Mouse (Mus musculus) forebrain, embryonic 14.5 days (tissue): Measurements from ENCODE around the gene Kcnq2. TPM values are rescaled to one million over a fixed set of nuclear protein-coding genes. Genes with fewer than 3 reads are reported as not detected.

Experiments used
- ATAC-seq: fragments of 200-750 bp; cut with Nextera tagmentation; 2 replicates; pipeline ENCODE4 v1.8.0; 2017; ENCODE audit warnings: mild to moderate bottlenecking, moderate library complexity
- DNase-seq: peaks from one replicate; pipeline ENCODE4 v3.0.0-alpha.2; 2015; ENCODE audit warnings: low spot score
- H3K27ac ChIP-seq: fragments of 300-500 bp; sonication (generic); 2 replicates; pipeline ENCODE4 v1.5.1; 2014; ENCODE audit warnings: low read depth, mild to moderate bottlenecking, control low read depth, low read length, moderate library complexity
- H3K27me3 ChIP-seq: fragments of 300-500 bp; sonication (generic); replicated peaks from 2 replicates; pipeline ENCODE4 v1.6.1; 2014; ENCODE audit warnings: low read length, control low read depth, mixed read lengths; ENCODE audit not compliant: control insufficient read depth, insufficient read depth
- H3K36me3 ChIP-seq: fragments of 300-500 bp; sonication (generic); 2 replicates; pipeline ENCODE4 v1.6.1; 2014; ENCODE audit warnings: low read length, control low read depth; ENCODE audit not compliant: control insufficient read depth, insufficient read depth
- H3K4me1 ChIP-seq: fragments of 300-500 bp; sonication (generic); 2 replicates; pipeline ENCODE4 v1.6.1; 2014; ENCODE audit warnings: antibody characterized with exemption, low read length, control low read depth; ENCODE audit not compliant: control insufficient read depth, insufficient read depth
- H3K4me2 ChIP-seq: fragments of 300-500 bp; sonication (generic); 2 replicates; pipeline ENCODE4 v1.6.1; 2014; ENCODE audit warnings: mild to moderate bottlenecking, control low read depth, low read length
- H3K4me3 ChIP-seq: fragments of 300-500 bp; sonication (generic); 2 replicates; pipeline ENCODE4 v1.5.1; 2014; ENCODE audit warnings: low read depth, low read length, control low read depth
- H3K9ac ChIP-seq: fragments of 300-500 bp; sonication (generic); 2 replicates; pipeline ENCODE4 v1.6.1; 2014; ENCODE audit warnings: mild to moderate bottlenecking, low read length, control low read depth, moderate library complexity
- H3K9me3 ChIP-seq: fragments of 300-500 bp; sonication (generic); replicated peaks from 2 replicates; pipeline ENCODE4 v1.6.1; 2016; ENCODE audit warnings: low read length, control low read depth, mixed read lengths; ENCODE audit not compliant: control insufficient read depth
- WGBS: fragments of 180-500 bp; shearing (Covaris S2); extraction: QIAGEN DNeasy Blood & Tissue Kit; methylation state at CpG from one replicate; pipeline ENCODE4 v1.1.7; 2014; 5-methylcytosine and 5-hydroxymethylcytosine counted together
- polyA plus RNA-seq: library from polyadenylated mRNA; unstranded; fragments of >200 nt; fragmentation: Nextera tagmentation; extraction: Ambion mirVana; gene quantifications from 2 replicates; pipeline ENCODE4 v1.2.1, GENCODE M21; 2014

Gene Kcnq2
- polyA plus RNA-seq, 1 experiment from 2014 or later, result 22.8 TPM

GRCm38 (mm10) chr2:181142703-181143135, 7.6 kb upstream of the Kcnq2 start:
- no peak for ATAC-seq
- H3K9ac ChIP-seq, result no peak overlapping the region
- no peak overlapping the region for H3K4me3 ChIP-seq
- no peak overlapping the region for H3K27ac ChIP-seq
- H3K4me2 ChIP-seq, result no peak overlapping the region
- peaks cover 10% of the 10 kb centered on the region; the same call in 1 of the 2 replicates for H3K27me3 ChIP-seq
- no peaks in the 10 kb centered on the region for H3K36me3 ChIP-seq
- H3K4me1 ChIP-seq, result no peaks in the 10 kb centered on the region
- WGBS, result 66% methylated on average over 8 of the region's 8 CpGs
- H3K9me3 ChIP-seq, result no peaks in the 10 kb centered on the region
- no peak for DNase-seq

- 87% methylated on average over 5 of the region's 5 CpGs for WGBS
- Histone ChIP-seq H3K9me3 (no peaks in the 10 kb centered on the region), H3K27ac (no peak overlapping the region), H3K4me3 (no peak overlapping the region), H3K4me2 (no peak overlapping the region), H3K4me1 (no peaks in the 10 kb centered on the region), H3K9ac (no peak overlapping the region), H3K27me3 (peaks cover 22% of the 10 kb centered on the region), H3K36me3 (no peaks in the 10 kb centered on the region)
- ATAC-seq (no peak), DNase-seq (no peak)
Measured at GRCm38 (mm10) chr2:181139641-181140193, 4.6 kb upstream of the Kcnq2 start.

- DNase-seq (no peak), ATAC-seq (no peak)
- H3K4me3 ChIP-seq, result no peak overlapping the region
- H3K4me2 ChIP-seq, result no peak overlapping the region
- 4% methylated on average over 6 of the region's 6 CpGs for WGBS
- no peak overlapping the region for H3K27ac ChIP-seq
- no peaks in the 10 kb centered on the region for H3K36me3 ChIP-seq
- H3K9me3 ChIP-seq, result no peaks in the 10 kb centered on the region
- H3K27me3 ChIP-seq, result peaks cover 22% of the 10 kb centered on the region
- H3K9ac ChIP-seq, result no peak overlapping the region
- H3K4me1 ChIP-seq, result peaks cover 7% of the 10 kb centered on the region
Measured at GRCm38 (mm10) chr2:181136934-181137333, 1.8 kb upstream of the Kcnq2 start.

- Histone ChIP-seq H3K4me1 (peaks cover 7% of the 10 kb centered on the region), H3K36me3 (no peaks in the 10 kb centered on the region), H3K27me3 (peaks cover 22% of the 10 kb centered on the region), H3K9ac (peak overlapping the region; percentile 90), H3K27ac (peak overlapping the region; percentile 90), H3K9me3 (no peaks in the 10 kb centered on the region), H3K4me2 (peak overlapping the region; percentile 65), H3K4me3 (peak overlapping the region; percentile 73)
- no peak for DNase-seq
- 0 out of 2 replicates have a peak, but pooled peaks have one; percentile 8 for ATAC-seq
- 4% methylated on average over 4 of the region's 4 CpGs for WGBS
Measured at GRCm38 (mm10) chr2:181135446-181135818, 332 bp upstream of the Kcnq2 start.

- H3K27me3 ChIP-seq, result peaks cover 19% of the 10 kb centered on the region
- H3K4me1 ChIP-seq, result peaks cover 7% of the 10 kb centered on the region
- WGBS, result 10% methylated on average over 21 of the region's 22 CpGs
- ATAC-seq, result peak; percentile 93
- H3K9me3 ChIP-seq, result no peaks in the 10 kb centered on the region
- H3K27ac ChIP-seq, result peak overlapping the region; percentile 90
- H3K4me2 ChIP-seq, result peak overlapping the region; percentile 65
- no peaks in the 10 kb centered on the region for H3K36me3 ChIP-seq
- H3K4me3 ChIP-seq, result peak overlapping the region; percentile 73
- DNase-seq, result peak; percentile 70
- peak overlapping the region; percentile 90 for H3K9ac ChIP-seq
Measured at GRCm38 (mm10) chr2:181133837-181134590, 1.1 kb downstream of the Kcnq2 start.

- WGBS, result 61% methylated on average over 4 of the region's 4 CpGs
- peaks cover 2% of the 10 kb centered on the region; the same call in 1 of the 2 replicates for H3K27me3 ChIP-seq
- H3K4me2 ChIP-seq, result no peak overlapping the region
- no peak overlapping the region for H3K9ac ChIP-seq
- H3K4me1 ChIP-seq, result peaks cover 7% of the 10 kb centered on the region
- no peak overlapping the region for H3K27ac ChIP-seq
- H3K9me3 ChIP-seq, result no peaks in the 10 kb centered on the region
- H3K36me3 ChIP-seq, result no peaks in the 10 kb centered on the region
- DNase-seq (no peak), ATAC-seq (no peak)
- H3K4me3 ChIP-seq, result no peak overlapping the region
Measured at GRCm38 (mm10) chr2:181130245-181130644, 4.9 kb downstream of the Kcnq2 start.

- no peak overlapping the region for H3K9ac ChIP-seq
- no peak for DNase-seq
- peaks cover 7% of the 10 kb centered on the region for H3K4me1 ChIP-seq
- no peaks in the 10 kb centered on the region for H3K27me3 ChIP-seq
- no peak overlapping the region for H3K27ac ChIP-seq
- no peak for ATAC-seq
- H3K9me3 ChIP-seq, result no peaks in the 10 kb centered on the region
- 81% methylated on average over 4 of the region's 4 CpGs for WGBS
- no peaks in the 10 kb centered on the region for H3K36me3 ChIP-seq
- no peak overlapping the region for H3K4me2 ChIP-seq
- no peak overlapping the region for H3K4me3 ChIP-seq
Measured at GRCm38 (mm10) chr2:181128963-181129362, 6.1 kb downstream of the Kcnq2 start.

- 47% methylated on average over 3 of the region's 3 CpGs for WGBS
- peaks cover 3% of the 10 kb centered on the region for H3K4me1 ChIP-seq
- no peak overlapping the region for H3K4me3 ChIP-seq
- no peak overlapping the region for H3K4me2 ChIP-seq
- no peak overlapping the region for H3K9ac ChIP-seq
- H3K36me3 ChIP-seq, result no peaks in the 10 kb centered on the region
- DNase-seq, result no peak
- H3K9me3 ChIP-seq, result no peaks in the 10 kb centered on the region
- H3K27me3 ChIP-seq, result no peaks in the 10 kb centered on the region
- no peak for ATAC-seq
- no peak overlapping the region for H3K27ac ChIP-seq
Measured at GRCm38 (mm10) chr2:181127786-181128185, 7.3 kb downstream of the Kcnq2 start.
